Mouse (Mus musculus) CH12.LX (cell line): Measurements from ENCODE around the gene Prr15l. TPM values are rescaled to one million over a fixed set of nuclear protein-coding genes. Genes with fewer than 3 reads are reported as not detected.

ENCODE experiments used
- DNase-seq: peaks from one replicate; pipeline ENCODE4 v3.0.0-alpha.2; 2013; ENCODE audit errors: extremely low read depth
- H3K27ac ChIP-seq: 2 replicates; pipeline ENCODE4 v1.5.1; 2012; ENCODE audit warnings: low read depth, mild to moderate bottlenecking, control low read depth, moderate library complexity; ENCODE audit not compliant: insufficient read depth
- H3K27me3 ChIP-seq: replicated peaks from 2 replicates; pipeline ENCODE3; 2012; ENCODE audit warnings: inconsistent platforms
- H3K36me3 ChIP-seq, 2 experiments: replicated peaks in 1 of 2; 2 replicates each; pipeline versions ENCODE3 to v1.6.1; 2012; ENCODE audit warnings: inconsistent platforms in 1 of 2, low read length in 1 of 2, mild to moderate bottlenecking in 1 of 2, mixed read lengths in 1 of 2, moderate library complexity in 1 of 2; ENCODE audit not compliant: control insufficient read depth in 1 of 2, insufficient read depth in 1 of 2
- H3K4me1 ChIP-seq, 2 experiments: 2 replicates each; pipeline ENCODE4 v1.6.1; 2012; ENCODE audit warnings: inconsistent platforms in 1 of 2, moderate library complexity in 1 of 2; ENCODE audit not compliant: insufficient read depth in 2 of 2, control insufficient read depth in 1 of 2
- H3K4me2 ChIP-seq: 2 replicates; pipeline ENCODE4 v1.6.1; 2012; ENCODE audit warnings: low read depth, mild to moderate bottlenecking, control low read depth; ENCODE audit not compliant: poor library complexity, insufficient read depth, severe bottlenecking
- H3K4me3 ChIP-seq, 3 experiments: fragments of 150-350 bp in 1 of 3; sonication (generic) in 1 of 3; replicated peaks in 1 of 3; 2 replicates each; pipeline versions ENCODE3 to v1.5.1; 2011 to 2012; ENCODE audit warnings: low read depth in 2 of 3, low read length in 2 of 3, mild to moderate bottlenecking in 2 of 3, moderate library complexity in 2 of 3, control low read depth in 1 of 3, improper control_type of control experiment in 1 of 3, inconsistent platforms in 1 of 3, mixed read lengths in 1 of 3; ENCODE audit not compliant: poor library complexity in 1 of 3
- H3K79me2 ChIP-seq: replicated peaks from 2 replicates; pipeline ENCODE4 v1.6.1; 2012; ENCODE audit warnings: mild to moderate bottlenecking, moderate library complexity; ENCODE audit not compliant: control insufficient read depth, poor library complexity, insufficient read depth, severe bottlenecking; ENCODE audit errors: extremely low read depth
- H3K9ac ChIP-seq: 2 replicates; pipeline ENCODE4 v1.6.1; 2012; ENCODE audit warnings: low read depth, mild to moderate bottlenecking, control low read depth, moderate library complexity; ENCODE audit not compliant: insufficient read depth
- H3K9me3 ChIP-seq: replicated peaks from 2 replicates; pipeline ENCODE3; 2012; ENCODE audit warnings: low read length, inconsistent platforms, mixed read lengths
- BHLHE40 ChIP-seq: IDR thresholded peaks from 2 replicates; pipeline ENCODE4 v1.6.1; 2011; ENCODE audit warnings: mild to moderate bottlenecking, low read depth, low read length, improper control_type of control experiment
- CHD1 ChIP-seq: IDR thresholded peaks from 2 replicates; pipeline ENCODE4 v1.6.1; 2012; ENCODE audit warnings: low read depth, low read length, improper control_type of control experiment, inconsistent platforms
- CHD2 ChIP-seq: IDR thresholded peaks from 2 replicates; pipeline ENCODE4 v1.6.1; 2011; ENCODE audit warnings: low read length, improper control_type of control experiment
- CTCF ChIP-seq, 2 experiments: IDR thresholded peaks in 1 of 2; conservative IDR thresholded peaks in 1 of 2; 2 replicates each; pipeline ENCODE4 v1.5.1; 2011 to 2012; ENCODE audit warnings: low read depth in 2 of 2, low read length in 2 of 2, improper control_type of control experiment in 1 of 2, inconsistent platforms in 1 of 2, mild to moderate bottlenecking in 1 of 2, moderate library complexity in 1 of 2
- E2F4 ChIP-seq: IDR thresholded peaks from 2 replicates; pipeline ENCODE4 v1.6.1; 2011; ENCODE audit warnings: low read depth, low read length, improper control_type of control experiment; ENCODE audit not compliant: insufficient replicate concordance
- ELF1 ChIP-seq: IDR thresholded peaks from 2 replicates; pipeline ENCODE4 v1.6.1; 2014; ENCODE audit warnings: low read depth, mild to moderate bottlenecking, inconsistent platforms, low read length, improper control_type of control experiment
- EP300 ChIP-seq: IDR thresholded peaks from 2 replicates; pipeline ENCODE4 v1.6.1; 2011; ENCODE audit warnings: low read length, improper control_type of control experiment
- ETS1 ChIP-seq: conservative IDR thresholded peaks from 2 replicates; pipeline ENCODE4 v1.6.1; 2012; ENCODE audit warnings: low read depth, mild to moderate bottlenecking, inconsistent platforms, low read length, improper control_type of control experiment, moderate library complexity
- GABPA ChIP-seq: IDR thresholded peaks from 2 replicates; pipeline ENCODE4 v1.6.1; 2012; ENCODE audit warnings: low read depth, low read length, improper control_type of control experiment, inconsistent platforms; ENCODE audit not compliant: insufficient replicate concordance
- HCFC1 ChIP-seq: IDR thresholded peaks from 2 replicates; pipeline ENCODE4 v1.6.1; 2012; ENCODE audit warnings: low read depth, mild to moderate bottlenecking, inconsistent platforms, low read length, improper control_type of control experiment
- IRF4 ChIP-seq: IDR thresholded peaks from 2 replicates; pipeline ENCODE4 v1.6.1; 2014; ENCODE audit warnings: low read depth, mild to moderate bottlenecking, inconsistent platforms, low read length, improper control_type of control experiment
- JUN ChIP-seq: IDR thresholded peaks from 2 replicates; pipeline ENCODE4 v1.6.1; 2011; ENCODE audit warnings: low read depth, mild to moderate bottlenecking, low read length, improper control_type of control experiment, moderate library complexity; ENCODE audit not compliant: insufficient read depth
- JUND ChIP-seq: conservative IDR thresholded peaks from 2 replicates; pipeline ENCODE4 v1.6.1; 2011; ENCODE audit warnings: low read depth, low read length, improper control_type of control experiment
- KAT2A ChIP-seq: IDR thresholded peaks from 2 replicates; pipeline ENCODE4 v1.6.1; 2012; ENCODE audit warnings: low read length, improper control_type of control experiment, inconsistent platforms; ENCODE audit not compliant: insufficient replicate concordance
- MAFK ChIP-seq: IDR thresholded peaks from 2 replicates; pipeline ENCODE4 v1.6.1; 2011; ENCODE audit warnings: low read length, improper control_type of control experiment; ENCODE audit not compliant: insufficient replicate concordance
- MAX ChIP-seq: IDR thresholded peaks from 2 replicates; pipeline ENCODE4 v1.6.1; 2011; ENCODE audit warnings: low read length, improper control_type of control experiment
- MAZ ChIP-seq: IDR thresholded peaks from 2 replicates; pipeline ENCODE4 v1.6.1; 2012; ENCODE audit warnings: low read depth, mild to moderate bottlenecking, inconsistent platforms, low read length, improper control_type of control experiment, moderate library complexity
- MEF2A ChIP-seq: IDR thresholded peaks from 2 replicates; pipeline ENCODE4 v1.6.1; 2014; ENCODE audit warnings: low read depth, mild to moderate bottlenecking, inconsistent platforms, low read length, improper control_type of control experiment, borderline replicate concordance
- MXI1 ChIP-seq: IDR thresholded peaks from 2 replicates; pipeline ENCODE4 v1.6.1; 2011; ENCODE audit warnings: mild to moderate bottlenecking, low read depth, low read length, improper control_type of control experiment
- MYC ChIP-seq: IDR thresholded peaks from 2 replicates; pipeline ENCODE4 v1.6.1; 2011; ENCODE audit warnings: low read depth, mild to moderate bottlenecking, improper control_type of control experiment, low read length
- NELFE ChIP-seq: IDR thresholded peaks from 2 replicates; pipeline ENCODE4 v1.6.1; 2011; ENCODE audit warnings: low read depth, low read length, improper control_type of control experiment
- NRF1 ChIP-seq: IDR thresholded peaks from 2 replicates; pipeline ENCODE4 v1.6.1; 2014; ENCODE audit warnings: low read depth, mild to moderate bottlenecking, inconsistent platforms, low read length, improper control_type of control experiment, moderate library complexity
- PAX5 ChIP-seq: IDR thresholded peaks from 2 replicates; pipeline ENCODE4 v1.6.1; 2012; ENCODE audit warnings: low read length, inconsistent platforms, mixed read lengths
- POLR2A ChIP-seq: IDR thresholded peaks from 2 replicates; pipeline ENCODE4 v1.6.1; 2011; ENCODE audit warnings: low read depth, mild to moderate bottlenecking, improper control_type of control experiment, low read length
- POLR2AphosphoS2 ChIP-seq: IDR thresholded peaks from 2 replicates; pipeline ENCODE4 v1.6.1; 2011; ENCODE audit warnings: low read depth, low read length, improper control_type of control experiment
- RAD21 ChIP-seq: IDR thresholded peaks from 2 replicates; pipeline ENCODE4 v1.6.1; 2011; ENCODE audit warnings: low read depth, mild to moderate bottlenecking, low read length, improper control_type of control experiment, moderate library complexity
- RCOR1 ChIP-seq: conservative IDR thresholded peaks from 2 replicates; pipeline ENCODE4 v1.6.1; 2012; ENCODE audit warnings: low read depth, mild to moderate bottlenecking, inconsistent platforms, low read length, improper control_type of control experiment
- SIN3A ChIP-seq: IDR thresholded peaks from 2 replicates; pipeline ENCODE4 v1.6.1; 2012; ENCODE audit warnings: low read length, improper control_type of control experiment, inconsistent platforms
- SMC3 ChIP-seq: IDR thresholded peaks from 2 replicates; pipeline ENCODE4 v1.6.1; 2011; ENCODE audit warnings: low read depth, low read length, improper control_type of control experiment
- TBP ChIP-seq: conservative IDR thresholded peaks from 2 replicates; pipeline ENCODE4 v1.6.1; 2011; ENCODE audit warnings: low read depth, low read length, improper control_type of control experiment
- TCF12 ChIP-seq: IDR thresholded peaks from 2 replicates; pipeline ENCODE4 v1.6.1; 2014; ENCODE audit warnings: low read depth, mild to moderate bottlenecking, inconsistent platforms, low read length, improper control_type of control experiment
- UBTF ChIP-seq: IDR thresholded peaks from 2 replicates; pipeline ENCODE4 v1.6.1; 2012; ENCODE audit warnings: low read depth, mild to moderate bottlenecking, inconsistent platforms, low read length, improper control_type of control experiment, moderate library complexity
- USF1 ChIP-seq: IDR thresholded peaks from 2 replicates; pipeline ENCODE4 v1.6.1; 2014; ENCODE audit warnings: low read depth, mild to moderate bottlenecking, inconsistent platforms, low read length, improper control_type of control experiment
- USF2 ChIP-seq: conservative IDR thresholded peaks from 2 replicates; pipeline ENCODE4 v1.6.1; 2011; ENCODE audit warnings: low read depth, low read length, improper control_type of control experiment
- ZC3H11A ChIP-seq: IDR thresholded peaks from 2 replicates; pipeline ENCODE4 v1.6.1; 2012; ENCODE audit warnings: low read depth, mild to moderate bottlenecking, inconsistent platforms, low read length, improper control_type of control experiment
- ZKSCAN1 ChIP-seq: IDR thresholded peaks from 2 replicates; pipeline ENCODE4 v1.6.1; 2012; ENCODE audit warnings: low read depth, inconsistent platforms, low read length, improper control_type of control experiment, borderline replicate concordance
- ZMIZ1 ChIP-seq: IDR thresholded peaks from 2 replicates; pipeline ENCODE4 v1.6.1; 2012; ENCODE audit warnings: low read depth, mild to moderate bottlenecking, inconsistent platforms, low read length, improper control_type of control experiment
- ZNF384 ChIP-seq: IDR thresholded peaks from 2 replicates; pipeline ENCODE4 v1.6.1; 2012; ENCODE audit warnings: low read depth, low read length, improper control_type of control experiment, inconsistent platforms
- dilution Hi-C: fragments of 300-500 bp; cut with MboI; formaldehyde crosslinking; loops from 2 replicates; pipeline ENCODE4 v1.14.3; 2020; ENCODE audit warnings: low sequenced_read_pairs; ENCODE audit not compliant: extremely low pct_unique_long_range_greater_than_20kb, extremely low pct_ligation_motif_present
- in situ Hi-C: fragments of 300-500 bp; cut with MboI; formaldehyde crosslinking; loops from 3 replicates; pipeline ENCODE4 v1.14.3; 2019; ENCODE audit warnings: low sequenced_read_pairs, low pct_ligation_motif_present, low pct_unique_long_range_greater_than_20kb, mixed read lengths
- polyA plus RNA-seq: library from polyadenylated mRNA; unstranded; fragments of >175 nt; gene quantifications from 2 replicates; pipeline ENCODE4 v1.2.1, GENCODE M21; 2012; ENCODE audit warnings: low read depth; ENCODE audit not compliant: insufficient read length
- total RNA-seq, 2 experiments: library from RNA; depleted of rRNA; stranded (reverse); fragments of 300-350 nt in 1 of 2; fragments of >200 nt in 1 of 2; gene quantifications; 2 replicates each; pipeline ENCODE4 v1.2.3; 2012 to 2014

The Prr15l gene
- total and polyA plus RNA-seq, 3 experiments, result 0.08 to 0.31 TPM; not detected in 1

DNA sequence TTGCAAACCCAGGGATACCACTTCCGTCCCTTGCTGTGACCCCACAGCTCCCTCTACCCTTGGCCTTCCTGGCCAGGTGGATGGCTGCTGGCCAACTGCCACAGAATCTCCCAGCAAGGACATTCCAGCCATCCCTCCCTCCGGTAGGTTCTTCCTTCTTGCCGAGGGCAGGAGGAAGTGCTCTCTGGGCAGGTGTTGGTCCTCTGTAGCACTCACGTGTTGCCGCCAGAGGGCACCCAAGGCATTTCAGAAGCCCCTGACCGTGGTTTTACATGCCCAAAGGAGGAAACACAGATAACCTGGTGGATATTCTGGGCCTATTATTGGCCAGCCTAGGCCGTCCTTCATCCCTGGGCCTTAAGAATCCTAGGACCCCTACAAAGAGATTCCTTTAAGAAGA is 54.5 kb downstream of the Prr15l start:
- dilution Hi-C loops, result no loop called here
- in situ Hi-C loops, result no loop called here
- H3K36me3 ChIP-seq, result peaks cover 0 to 2% of the 10 kb centered on the region in 2 experiments
- no peak overlapping the region for H3K27ac ChIP-seq
- H3K4me2 ChIP-seq, result peak overlapping the region; percentile 22; the same call in 1 of the 2 replicates
- no peaks in the 10 kb centered on the region for H3K27me3 ChIP-seq
- TF ChIP-seq E2F4, result 0 out of 2 replicates have a peak, but pooled peaks have one; percentile 26
- TF ChIP-seq ELF1, result peak; percentile 88
- no peak for TF ChIP-seq MAFK
- TF ChIP-seq ETS1, result peak; percentile 16; the same call in 1 of the 2 replicates
- TF ChIP-seq USF1, result no peak; the same call in 1 of the 2 replicates
- TF ChIP-seq IRF4, result peak; percentile 81
- TF ChIP-seq NRF1, result peak; percentile 45; the same call in 1 of the 2 replicates
- 0 out of 2 replicates have a peak, but pooled peaks have one; percentile 46 for TF ChIP-seq JUND
- no peak for TF ChIP-seq PAX5
- TF ChIP-seq POLR2AphosphoS2, result no peak
- peak; percentile 63 for TF ChIP-seq ZNF384
- TF ChIP-seq GABPA, result no peak
- TF ChIP-seq SMC3, result peak; percentile 100
- TF ChIP-seq MEF2A, result peak; percentile 94
- no peak for TF ChIP-seq JUN
- TF ChIP-seq UBTF, result no peak
- no peak; the same call in none of the 2 replicates for TF ChIP-seq RAD21
- peak; percentile 82; the same call in 1 of the 2 replicates for TF ChIP-seq NELFE
- peak; percentile 59 for TF ChIP-seq HCFC1
- peak; percentile 90 to 100 for TF ChIP-seq CTCF (conservative IDR thresholded peaks at IDR 0.05 in 1 of 2, IDR thresholded peaks at IDR 0.05 in 1 of 2; ENCODE audit: low read depth in 2 of 2, low read length in 2 of 2)
- 0 out of 2 replicates have a peak, but pooled peaks have one; percentile 50 for TF ChIP-seq RCOR1
- TF ChIP-seq MAZ, result peak; percentile 85
- no peak for TF ChIP-seq ZKSCAN1
- TF ChIP-seq ZC3H11A, result peak; percentile 100
- TF ChIP-seq CHD1, result 0 out of 2 replicates have a peak, but pooled peaks have one; percentile 76
- TF ChIP-seq TBP, result no peak
- TF ChIP-seq MXI1, result peak; percentile 67; the same call in 1 of the 2 replicates
- TF ChIP-seq ZMIZ1, result no peak
- peak; percentile 88 for TF ChIP-seq SIN3A
- TF ChIP-seq EP300, result peak; percentile 33; the same call in 1 of the 2 replicates
- peak; percentile 96 for TF ChIP-seq MAX
- peak; percentile 94 for TF ChIP-seq MYC
- TF ChIP-seq USF2, result no peak
- TF ChIP-seq CHD2, result no peak
- no peak for TF ChIP-seq KAT2A
- TF ChIP-seq BHLHE40, result peak; percentile 72
- TF ChIP-seq POLR2A, result no peak
- TF ChIP-seq TCF12, result peak; percentile 86; the same call in 1 of the 2 replicates
- no peaks in the 10 kb centered on the region for H3K79me2 ChIP-seq
- H3K9me3 ChIP-seq, result no peaks in the 10 kb centered on the region
- peaks cover 36 to 73% of the 10 kb centered on the region in 2 experiments for H3K4me1 ChIP-seq
- DNase-seq, result peak; percentile 95
- peak overlapping the region; percentile 5 to 21 (median 7) for H3K4me3 ChIP-seq
- H3K9ac ChIP-seq, result peak overlapping the region; percentile 2; the same call in 1 of the 2 replicates
